Mouse (Mus musculus) MEL (cell line): ENCODE data around the gene Cep63. TPM values are rescaled to one million over a fixed set of nuclear protein-coding genes. Genes with fewer than 3 reads are reported as not detected.

Experiments used
- DNase-seq: peaks from one replicate; pipeline ENCODE4 v3.0.0; 2011; ENCODE audit warnings: low read depth, low spot score
- H3K27ac ChIP-seq: 2 replicates; pipeline ENCODE4 v1.5.1; 2012; ENCODE audit warnings: low read depth, mild to moderate bottlenecking, control low read depth, low read length, moderate library complexity; ENCODE audit not compliant: control insufficient read depth
- H3K27me3 ChIP-seq, 2 experiments: fragments of 150-350 bp in 1 of 2; sonication (generic) in 1 of 2; 2 replicates each; pipeline ENCODE4 v1.6.1; 2012; ENCODE audit warnings: low read length in 2 of 2, mild to moderate bottlenecking in 2 of 2, improper control_type of control experiment in 1 of 2, moderate library complexity in 1 of 2; ENCODE audit not compliant: insufficient read depth in 2 of 2, control insufficient read depth in 1 of 2
- H3K36me3 ChIP-seq, 2 experiments: 2 replicates each; pipeline ENCODE4 v1.6.1; 2012 to 2014; ENCODE audit warnings: low read length in 2 of 2, improper control_type of control experiment in 1 of 2, inconsistent platforms in 1 of 2, mild to moderate bottlenecking in 1 of 2; ENCODE audit not compliant: insufficient read depth in 2 of 2, control insufficient read depth in 1 of 2
- H3K4me1 ChIP-seq, 2 experiments: fragments of 150-350 bp in 1 of 2; sonication (generic) in 1 of 2; 2 replicates each; pipeline ENCODE4 v1.6.1; 2012; ENCODE audit warnings: low read length in 2 of 2, improper control_type of control experiment in 1 of 2, mild to moderate bottlenecking in 1 of 2; ENCODE audit not compliant: insufficient read depth in 2 of 2, control insufficient read depth in 1 of 2
- H3K4me3 ChIP-seq, 2 experiments: fragments of 150-350 bp in 1 of 2; sonication (generic) in 1 of 2; 2 replicates each; pipeline ENCODE4 v1.5.1; 2012; ENCODE audit warnings: low read depth in 2 of 2, low read length in 2 of 2, mild to moderate bottlenecking in 2 of 2, moderate library complexity in 2 of 2, control low read depth in 1 of 2, improper control_type of control experiment in 1 of 2; ENCODE audit not compliant: control insufficient read depth in 1 of 2, insufficient read depth in 1 of 2
- H3K79me2 ChIP-seq: 2 replicates; pipeline ENCODE4 v1.6.1; 2012; ENCODE audit warnings: mild to moderate bottlenecking, low read length, moderate library complexity; ENCODE audit not compliant: control insufficient read depth, poor library complexity, insufficient read depth
- H3K9ac ChIP-seq: 2 replicates; pipeline ENCODE4 v1.6.1; 2012; ENCODE audit warnings: low read depth, mild to moderate bottlenecking, control low read depth, low read length, moderate library complexity; ENCODE audit not compliant: control insufficient read depth, poor library complexity, severe bottlenecking
- H3K9me3 ChIP-seq: fragments of 150-350 bp; sonication (generic); replicated peaks from 2 replicates; pipeline ENCODE4 v1.6.1; 2012; ENCODE audit warnings: mild to moderate bottlenecking, low read length, improper control_type of control experiment, moderate library complexity; ENCODE audit not compliant: insufficient read depth
- BHLHE40 ChIP-seq: IDR thresholded peaks from 2 replicates; pipeline ENCODE4 v1.6.1; 2012; ENCODE audit warnings: low read depth, mild to moderate bottlenecking, inconsistent platforms, low read length, improper control_type of control experiment, borderline replicate concordance
- E2F4 ChIP-seq: IDR thresholded peaks from 2 replicates; pipeline ENCODE4 v1.6.1; 2011; ENCODE audit warnings: low read depth, low read length, improper control_type of control experiment, borderline replicate concordance
- ELF1 ChIP-seq: IDR thresholded peaks from 2 replicates; pipeline ENCODE4 v1.6.1; 2014; ENCODE audit warnings: low read depth, mild to moderate bottlenecking, inconsistent platforms, low read length, improper control_type of control experiment, moderate library complexity
- EP300 ChIP-seq, 2 experiments: IDR thresholded peaks; 2 replicates each; pipeline ENCODE4 v1.6.1; 2011; ENCODE audit warnings: improper control_type of control experiment in 2 of 2, low read length in 2 of 2, low read depth in 1 of 2, mild to moderate bottlenecking in 1 of 2
- ETS1 ChIP-seq: IDR thresholded peaks from 2 replicates; pipeline ENCODE4 v1.6.1; 2012; ENCODE audit warnings: low read depth, mild to moderate bottlenecking, inconsistent platforms, low read length, improper control_type of control experiment, moderate library complexity
- GABPA ChIP-seq: IDR thresholded peaks from 2 replicates; pipeline ENCODE4 v1.6.1; 2012; ENCODE audit warnings: low read depth, mild to moderate bottlenecking, inconsistent platforms, low read length, improper control_type of control experiment, moderate library complexity
- HCFC1 ChIP-seq: IDR thresholded peaks from 2 replicates; pipeline ENCODE4 v1.6.1; 2012; ENCODE audit warnings: low read depth, mild to moderate bottlenecking, inconsistent platforms, low read length, improper control_type of control experiment, moderate library complexity
- KAT2A ChIP-seq: conservative IDR thresholded peaks from 2 replicates; pipeline ENCODE4 v1.6.1; 2012; ENCODE audit warnings: low read depth, low read length, improper control_type of control experiment, inconsistent platforms
- MAFK ChIP-seq: IDR thresholded peaks from 2 replicates; pipeline ENCODE4 v1.6.1; 2011; ENCODE audit warnings: low read depth, mild to moderate bottlenecking, low read length, improper control_type of control experiment, borderline replicate concordance
- MAX ChIP-seq: IDR thresholded peaks from 2 replicates; pipeline ENCODE4 v1.6.1; 2011; ENCODE audit warnings: low read length, improper control_type of control experiment
- MAZ ChIP-seq: IDR thresholded peaks from 2 replicates; pipeline ENCODE4 v1.6.1; 2012; ENCODE audit warnings: low read depth, mild to moderate bottlenecking, inconsistent platforms, low read length, improper control_type of control experiment
- MEF2A ChIP-seq: IDR thresholded peaks from 2 replicates; pipeline ENCODE4 v1.6.1; 2014; ENCODE audit warnings: low read depth, mild to moderate bottlenecking, inconsistent platforms, low read length, improper control_type of control experiment; ENCODE audit not compliant: poor library complexity, insufficient replicate concordance, severe bottlenecking; ENCODE audit errors: extremely low read depth
- POLR2AphosphoS2 ChIP-seq: IDR thresholded peaks from 2 replicates; pipeline ENCODE4 v1.6.1; 2011; ENCODE audit warnings: low read length, improper control_type of control experiment
- RAD21 ChIP-seq: IDR thresholded peaks from 2 replicates; pipeline ENCODE4 v1.6.1; 2011; ENCODE audit warnings: mild to moderate bottlenecking, low read depth, low read length, improper control_type of control experiment
- RCOR1 ChIP-seq: IDR thresholded peaks from 2 replicates; pipeline ENCODE4 v1.6.1; 2012; ENCODE audit warnings: low read depth, mild to moderate bottlenecking, inconsistent platforms, low read length, improper control_type of control experiment
- SMC3 ChIP-seq: IDR thresholded peaks from 2 replicates; pipeline ENCODE4 v1.6.1; 2011; ENCODE audit warnings: low read depth, low read length, improper control_type of control experiment
- TAL1 ChIP-seq: IDR thresholded peaks from 2 replicates; pipeline ENCODE4 v1.6.1; 2012; ENCODE audit warnings: mild to moderate bottlenecking, inconsistent platforms, low read length, moderate library complexity, mixed read lengths
- TBP ChIP-seq: IDR thresholded peaks from 2 replicates; pipeline ENCODE4 v1.8.0; 2011; ENCODE audit warnings: low read depth, low read length, improper control_type of control experiment
- TCF12 ChIP-seq: IDR thresholded peaks from 2 replicates; pipeline ENCODE4 v1.6.1; 2014; ENCODE audit warnings: low read depth, mild to moderate bottlenecking, inconsistent platforms, low read length, improper control_type of control experiment, moderate library complexity
- UBTF ChIP-seq: IDR thresholded peaks from 2 replicates; pipeline ENCODE4 v1.6.1; 2012; ENCODE audit warnings: low read depth, mild to moderate bottlenecking, inconsistent platforms, low read length, improper control_type of control experiment, moderate library complexity, borderline replicate concordance; ENCODE audit not compliant: insufficient read depth
- USF1 ChIP-seq: IDR thresholded peaks from 2 replicates; pipeline ENCODE4 v1.6.1; 2014; ENCODE audit warnings: low read depth, mild to moderate bottlenecking, inconsistent platforms, low read length, improper control_type of control experiment, moderate library complexity
- USF2 ChIP-seq, 2 experiments: IDR thresholded peaks; 2 replicates each; pipeline ENCODE4 v1.6.1; 2011 to 2012; ENCODE audit warnings: improper control_type of control experiment in 2 of 2, low read length in 2 of 2, borderline replicate concordance in 1 of 2, inconsistent platforms in 1 of 2, low read depth in 1 of 2, mild to moderate bottlenecking in 1 of 2; ENCODE audit not compliant: insufficient read depth in 1 of 2
- ZC3H11A ChIP-seq: IDR thresholded peaks from 2 replicates; pipeline ENCODE4 v1.6.1; 2012; ENCODE audit warnings: low read depth, mild to moderate bottlenecking, inconsistent platforms, low read length, improper control_type of control experiment
- ZMIZ1 ChIP-seq: IDR thresholded peaks from 2 replicates; pipeline ENCODE4 v1.6.1; 2012; ENCODE audit warnings: low read depth, mild to moderate bottlenecking, inconsistent platforms, low read length, improper control_type of control experiment, moderate library complexity
- polyA plus RNA-seq, 2 experiments: library from polyadenylated mRNA; stranded (reverse) in 1 of 2; unstranded in 1 of 2; fragments of >175 nt in 1 of 2; fragments of >200 nt in 1 of 2; gene quantifications; 2 replicates each; pipeline versions ENCODE4 v1.2.1 to v1.2.4; 2012; ENCODE audit warnings: low replicate concordance in 2 of 2, low read depth in 1 of 2; ENCODE audit not compliant: insufficient read length in 2 of 2, insufficient read depth in 1 of 2, missing spikeins in 1 of 2
- total RNA-seq: library from RNA; depleted of rRNA; stranded (reverse); fragments of 300-350 nt; gene quantifications from 2 replicates; pipeline ENCODE4 v1.2.3, GENCODE M21; 2012

Gene Cep63
- total and polyA plus RNA-seq, 3 experiments: 9.6 to 14.6 TPM; not detected in 1

DNA sequence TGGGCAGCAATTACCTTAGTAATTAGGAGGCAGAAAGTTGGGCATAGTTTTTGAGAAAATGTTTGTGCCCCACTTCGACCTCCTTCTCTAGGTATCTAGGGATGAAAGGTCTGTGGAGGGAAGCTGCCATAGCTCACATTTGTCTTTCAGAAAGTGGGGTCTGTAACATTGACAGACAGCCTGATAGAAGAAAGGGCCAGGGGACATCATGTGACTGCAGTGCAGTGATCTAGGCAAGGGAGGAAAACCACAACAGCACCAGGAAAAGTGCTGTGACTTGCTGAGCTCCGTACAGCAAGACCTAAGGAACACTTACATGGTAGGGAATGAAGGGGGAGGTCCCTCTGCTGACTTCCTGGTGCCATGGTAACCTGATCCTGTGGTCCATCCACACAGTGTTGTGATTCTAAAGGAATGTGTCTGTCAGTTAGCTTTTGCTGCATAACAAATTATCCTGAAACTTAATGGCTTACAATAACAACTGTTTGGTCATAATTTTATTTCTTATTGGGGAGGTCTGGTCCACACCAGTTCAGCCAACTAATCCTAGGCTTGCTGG, 5.3 kb upstream of the Cep63 start:
- TF ChIP-seq TCF12: no peak
- no peak for TF ChIP-seq ZC3H11A
- TF ChIP-seq MAZ: no peak
- TF ChIP-seq BHLHE40: no peak
- TF ChIP-seq, all 39 proteins: peak for 0
- H3K27ac ChIP-seq: no peak overlapping the region
- DNase-seq: no peak
- H3K79me2 ChIP-seq: no peaks in the 10 kb centered on the region
- H3K9me3 ChIP-seq: no peaks in the 10 kb centered on the region
- no peak overlapping the region for H3K4me3 ChIP-seq
- H3K36me3 ChIP-seq: 0 out of 4 replicates have a peak, but pooled peaks cover 0 to 2% of the 10 kb centered on the region in 2 experiments
- no peaks in the 10 kb centered on the region for H3K27me3 ChIP-seq
- H3K9ac ChIP-seq: no peak overlapping the region
- peaks cover 2 to 13% of the 10 kb centered on the region in 2 experiments; a peak in 2 of 4 replicates for H3K4me1 ChIP-seq

DNA sequence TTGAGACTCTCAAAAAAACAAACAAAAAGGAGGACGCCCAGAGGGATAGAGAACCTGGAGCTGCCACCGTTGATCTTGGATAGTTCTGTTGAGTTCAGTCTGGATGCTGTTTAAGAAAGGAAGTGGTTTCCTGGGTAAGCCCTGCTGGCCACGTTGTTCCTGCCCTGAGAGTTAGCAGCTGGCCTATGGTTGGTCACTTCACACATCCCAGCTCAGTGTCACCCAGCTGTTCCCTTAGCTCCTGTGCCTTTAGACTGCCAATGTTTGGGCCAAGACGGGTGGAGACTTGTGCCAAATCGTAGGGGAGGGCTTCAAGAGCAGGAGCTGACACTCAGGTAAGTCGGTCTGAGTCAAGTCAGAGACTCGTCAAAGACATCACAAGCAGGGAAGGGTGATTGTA, 2.7 kb upstream of the Cep63 start:
- no peak overlapping the region for H3K4me3 ChIP-seq
- peaks cover 0 to 7% of the 10 kb centered on the region in 2 experiments; a peak in 2 of 4 replicates for H3K36me3 ChIP-seq
- H3K27ac ChIP-seq: no peak overlapping the region
- H3K9me3 ChIP-seq: no peaks in the 10 kb centered on the region
- no peaks in the 10 kb centered on the region for H3K27me3 ChIP-seq
- no peak for DNase-seq
- peaks cover 14% of the 10 kb centered on the region for H3K79me2 ChIP-seq
- no peak for TF ChIP-seq E2F4
- no peak for TF ChIP-seq RAD21
- TF ChIP-seq TAL1: no peak
- no peak for TF ChIP-seq MAFK
- no peak for TF ChIP-seq POLR2AphosphoS2
- no peak for TF ChIP-seq MAZ
- TF ChIP-seq USF2 (IDR thresholded peaks at IDR 0.05; ENCODE audit: borderline replicate concordance in 1 of 2, insufficient read depth in 1 of 2, low read depth in 1 of 2, low read length in 2 of 2): no peak
- TF ChIP-seq TBP: no peak
- TF ChIP-seq MAX: no peak
- TF ChIP-seq USF1: no peak
- no peak for TF ChIP-seq KAT2A
- TF ChIP-seq RCOR1: no peak
- peaks cover 4 to 14% of the 10 kb centered on the region in 2 experiments; a peak in 3 of 4 replicates for H3K4me1 ChIP-seq
- H3K9ac ChIP-seq: no peak overlapping the region

DNA sequence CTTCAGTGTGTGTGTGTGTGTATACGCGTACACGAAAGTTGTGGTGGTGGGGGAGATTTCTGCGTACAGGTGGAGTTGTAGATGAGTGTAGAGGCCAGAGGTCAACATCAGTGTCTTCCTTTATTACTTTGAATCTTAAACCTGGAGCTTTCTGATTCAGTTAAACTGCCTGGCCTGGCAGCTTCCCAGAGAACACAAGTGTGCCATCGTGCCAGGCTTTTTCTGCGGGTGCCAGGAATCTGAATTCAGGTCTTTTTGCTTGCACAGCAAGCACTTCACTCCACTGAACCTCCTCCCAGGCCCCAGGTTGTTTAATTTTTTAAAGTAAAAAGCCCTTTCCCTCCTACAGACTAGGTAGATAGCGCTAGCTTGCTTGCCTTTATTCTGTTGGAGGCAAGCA, 1.1 kb upstream of the Cep63 start:
- no peak for DNase-seq
- Histone ChIP-seq H3K27me3 (no peaks in the 10 kb centered on the region), H3K27ac (no peak overlapping the region), H3K9me3 (no peaks in the 10 kb centered on the region), H3K4me1 (peaks cover 4 to 18% of the 10 kb centered on the region in 2 experiments; a peak in 3 of 4 replicates), H3K4me3 (peak overlapping the region; percentile 70 to 97), H3K36me3 (peaks cover 0 to 10% of the 10 kb centered on the region in 2 experiments; a peak in 2 of 4 replicates), H3K79me2 (peaks cover 14% of the 10 kb centered on the region), H3K9ac (peak overlapping the region; percentile 99)
- TF ChIP-seq TCF12: no peak
- TF ChIP-seq UBTF: no peak
- TF ChIP-seq HCFC1: no peak
- TF ChIP-seq KAT2A: no peak
- no peak for TF ChIP-seq SMC3
- no peak for TF ChIP-seq ZMIZ1
- TF ChIP-seq MEF2A: no peak
- TF ChIP-seq GABPA: no peak
- TF ChIP-seq ELF1: no peak
- no peak for TF ChIP-seq EP300 (IDR thresholded peaks at IDR 0.05; ENCODE audit: low read depth in 1 of 2, low read length in 2 of 2)
- no peak for TF ChIP-seq ETS1
- TF ChIP-seq MAFK: no peak
